Mouse (Mus musculus): ENCODE results near the gene Lime1.

- TF ChIP-seq CTCF (IDR thresholded peaks at IDR 0.05; ENCODE audit: control insufficient read depth, insufficient read depth, low read length) (no peak), POLR2A (IDR thresholded peaks at IDR 0.05; ENCODE audit: borderline replicate concordance, control insufficient read depth, low read depth, low read length) (no peak)
These were observed 21.6 kb downstream of the Lime1 start for GRCm38 (mm10) chr2:181401497-181401896.
